Mouse (Mus musculus) heart, embryonic 11.5 days (tissue): Measurements from ENCODE around the gene Lrrc57. TPM values are rescaled to one million over a fixed set of nuclear protein-coding genes. Genes with fewer than 3 reads are reported as not detected.

Source experiments
- ATAC-seq: fragments of 200-750 bp; cut with Nextera tagmentation; replicated peaks from 2 replicates; pipeline ENCODE4 v1.8.0; 2017; ENCODE audit warnings: moderate library complexity; ENCODE audit not compliant: insufficient number of reproducible peaks, low FRiP score, low TSS enrichment
- H3K27ac ChIP-seq: fragments of 300-500 bp; sonication (generic); 2 replicates; pipeline ENCODE4 v1.5.1; 2014; ENCODE audit warnings: mild to moderate bottlenecking, low read depth, low read length
- H3K27me3 ChIP-seq: fragments of 300-500 bp; sonication (generic); 2 replicates; pipeline ENCODE4 v1.6.1; 2014; ENCODE audit warnings: mild to moderate bottlenecking, low read length, mixed read lengths; ENCODE audit not compliant: control insufficient read depth, insufficient read depth
- H3K36me3 ChIP-seq: fragments of 300-500 bp; sonication (generic); 2 replicates; pipeline ENCODE4 v1.6.1; 2014; ENCODE audit warnings: mild to moderate bottlenecking, low read length, moderate library complexity, mixed read lengths; ENCODE audit not compliant: control insufficient read depth, insufficient read depth
- H3K4me1 ChIP-seq: fragments of 300-500 bp; sonication (generic); 2 replicates; pipeline ENCODE4 v1.6.1; 2014; ENCODE audit warnings: low read length; ENCODE audit not compliant: control insufficient read depth, insufficient read depth
- H3K4me2 ChIP-seq: fragments of 300-500 bp; sonication (generic); 2 replicates; pipeline ENCODE4 v1.6.1; 2014; ENCODE audit warnings: mild to moderate bottlenecking, moderate library complexity
- H3K4me3 ChIP-seq: fragments of 300-500 bp; sonication (generic); 2 replicates; pipeline ENCODE4 v1.5.1; 2014; ENCODE audit warnings: low read depth, low read length
- H3K9ac ChIP-seq: fragments of 300-500 bp; sonication (generic); 2 replicates; pipeline ENCODE4 v1.6.1; 2014; ENCODE audit warnings: mild to moderate bottlenecking, low read depth, low read length, moderate library complexity
- H3K9me3 ChIP-seq: fragments of 300-500 bp; sonication (generic); replicated peaks from 2 replicates; pipeline ENCODE4 v1.6.1; 2016; ENCODE audit warnings: low read length; ENCODE audit not compliant: control insufficient read depth
- WGBS: fragments of 180-500 bp; shearing (Covaris S2); extraction: QIAGEN DNeasy Blood & Tissue Kit; methylation state at CpG from one replicate; pipeline ENCODE4 v1.1.7; 2014; ENCODE audit not compliant: insufficient replicate concordance; 5-methylcytosine and 5-hydroxymethylcytosine counted together
- polyA plus RNA-seq: library from polyadenylated mRNA; unstranded; fragments of >200 nt; fragmentation: Nextera tagmentation; extraction: Ambion mirVana; gene quantifications from 2 replicates; pipeline ENCODE4 v1.2.1, GENCODE M21; 2014

Gene Lrrc57
- polyA plus RNA-seq, 1 experiment from 2014 or later = 19.1 TPM

DNA sequence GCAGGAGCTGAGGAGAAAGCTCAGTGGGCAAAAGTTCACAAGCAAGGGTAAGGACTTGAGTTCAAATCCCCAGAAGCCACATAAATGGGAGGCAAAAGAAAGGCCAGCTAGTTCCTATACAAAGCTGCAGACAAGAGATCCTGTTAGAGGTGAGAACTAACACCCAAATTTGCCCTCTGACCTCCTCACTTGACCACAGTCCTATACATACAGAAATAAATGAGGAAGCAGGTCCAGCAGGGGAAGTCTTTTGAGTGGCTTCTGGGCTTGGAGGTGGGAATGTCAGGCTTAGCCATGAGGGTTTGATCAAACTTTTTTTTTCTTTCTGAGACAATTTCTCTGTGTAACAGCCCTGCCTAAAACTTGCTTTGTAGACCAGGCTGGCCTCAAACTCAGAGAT, 13.6 kb upstream of the Lrrc57 start:
- Histone ChIP-seq H3K4me3 (no peak overlapping the region), H3K9me3 (no peaks in the 10 kb centered on the region), H3K27me3 (no peaks in the 10 kb centered on the region), H3K4me1 (no peaks in the 10 kb centered on the region), H3K4me2 (no peak overlapping the region), H3K36me3 (peaks cover 8% of the 10 kb centered on the region), H3K27ac (no peak overlapping the region), H3K9ac (no peak overlapping the region)
- ATAC-seq = no peak

DNA sequence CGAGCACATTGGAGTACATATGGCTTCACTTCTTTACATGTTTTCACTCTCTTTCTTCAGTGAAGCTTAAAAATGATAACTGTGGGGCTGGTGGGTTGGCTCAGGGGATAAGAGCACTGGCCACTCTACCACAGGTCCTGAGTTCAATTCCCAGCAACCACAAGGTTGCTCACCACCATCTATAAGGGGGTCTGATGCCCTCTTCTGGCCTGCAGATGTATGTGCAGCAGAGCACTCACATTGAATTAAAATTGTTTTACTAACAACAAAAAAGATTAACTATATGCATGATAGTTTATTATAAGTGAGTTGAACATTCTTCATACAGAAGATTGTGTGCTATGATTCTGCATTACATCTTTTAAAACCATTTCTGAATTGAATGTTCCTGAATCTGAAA, 10.2 kb upstream of the Lrrc57 start:
- no peak for ATAC-seq
- H3K27me3 ChIP-seq = no peaks in the 10 kb centered on the region
- H3K36me3 ChIP-seq = peaks cover 11% of the 10 kb centered on the region
- H3K4me3 ChIP-seq = no peak overlapping the region
- 97% methylated on average over 1 of the region's 1 CpGs for WGBS
- no peaks in the 10 kb centered on the region for H3K4me1 ChIP-seq
- H3K9me3 ChIP-seq = no peaks in the 10 kb centered on the region
- no peak overlapping the region for H3K4me2 ChIP-seq
- H3K9ac ChIP-seq = no peak overlapping the region
- no peak overlapping the region for H3K27ac ChIP-seq

DNA sequence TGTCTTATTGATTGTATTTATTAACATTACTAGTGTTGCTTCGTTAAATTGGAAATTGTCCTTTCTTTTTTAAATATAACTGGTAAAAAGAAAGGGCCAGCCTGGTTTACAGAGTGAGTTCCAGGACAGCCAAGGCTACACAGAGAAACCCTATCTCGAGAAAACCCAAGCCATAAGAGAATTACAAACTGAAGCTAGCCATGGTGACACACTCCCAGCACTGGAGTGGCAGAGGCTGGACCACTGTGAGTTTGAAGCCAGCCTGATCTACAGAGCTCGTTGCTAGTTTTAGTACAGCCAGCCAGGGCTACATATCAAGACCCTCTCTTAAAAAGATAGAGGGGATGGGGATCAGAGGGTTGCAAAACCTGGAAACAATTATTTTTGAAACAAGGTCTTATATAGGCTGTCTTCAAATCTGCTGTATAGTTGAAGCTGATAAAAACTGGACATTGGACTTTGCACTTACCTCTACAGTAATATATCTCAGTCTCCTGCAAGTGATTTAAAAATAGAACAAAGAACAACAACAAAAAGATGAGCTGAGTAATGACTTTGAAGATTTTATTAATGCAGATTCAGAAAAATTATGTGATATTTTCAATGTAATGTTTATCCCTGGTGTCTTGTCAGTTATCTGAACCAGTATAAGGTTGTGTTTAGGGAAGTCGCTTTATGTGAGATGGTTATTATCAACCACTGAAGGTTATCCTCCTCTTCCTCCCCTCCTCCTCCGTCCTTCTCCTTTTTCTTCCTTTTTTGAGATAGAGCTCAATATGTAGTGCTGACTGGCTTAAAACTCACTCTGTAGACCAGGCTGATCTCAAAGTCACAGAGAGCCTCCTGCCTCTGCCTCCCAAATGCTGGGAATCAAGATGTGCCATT, 7.2 kb upstream of the Lrrc57 start:
- no peaks in the 10 kb centered on the region for H3K9me3 ChIP-seq
- ATAC-seq = no peak
- no peak overlapping the region for H3K4me3 ChIP-seq
- 85% methylated on average over 5 of the region's 5 CpGs for WGBS
- no peak overlapping the region for H3K9ac ChIP-seq
- no peak overlapping the region for H3K4me2 ChIP-seq
- no peak overlapping the region for H3K27ac ChIP-seq
- H3K27me3 ChIP-seq = no peaks in the 10 kb centered on the region
- peaks cover 17% of the 10 kb centered on the region for H3K36me3 ChIP-seq
- H3K4me1 ChIP-seq = no peaks in the 10 kb centered on the region

- Histone ChIP-seq H3K36me3 (no peaks in the 10 kb centered on the region), H3K4me2 (no peak overlapping the region), H3K27me3 (no peaks in the 10 kb centered on the region), H3K9me3 (no peaks in the 10 kb centered on the region), H3K4me3 (no peak overlapping the region), H3K27ac (no peak overlapping the region), H3K9ac (no peak overlapping the region), H3K4me1 (peaks cover 13% of the 10 kb centered on the region)
- WGBS = 71% methylated on average over 6 of the region's 6 CpGs
- no peak for ATAC-seq
These were observed 3.2 kb downstream of the Lrrc57 start for GRCm38 (mm10) chr2:120606021-120606690.

DNA sequence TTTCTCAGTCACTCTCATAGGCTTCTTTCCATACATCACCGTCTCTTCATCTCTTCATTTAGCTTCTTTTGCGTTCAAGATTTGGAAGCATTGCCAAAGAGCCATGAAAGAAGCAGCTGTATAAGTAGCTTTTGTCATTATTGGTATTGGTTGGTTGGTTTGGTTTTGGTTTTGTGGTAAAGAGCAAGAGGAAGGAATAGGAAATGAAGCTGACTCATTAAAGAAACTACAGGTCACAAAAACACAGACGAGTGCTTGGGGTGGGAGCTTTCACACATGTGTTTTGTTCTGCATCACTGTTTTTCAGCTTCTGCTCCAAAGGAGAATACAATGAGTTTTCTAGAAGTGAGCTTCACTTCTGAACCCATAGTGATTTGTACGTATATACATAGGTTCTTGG, 9.8 kb downstream of the Lrrc57 start:
- 84% methylated on average over 4 of the region's 4 CpGs for WGBS
- no peak for ATAC-seq
- Histone ChIP-seq H3K9me3 (no peaks in the 10 kb centered on the region), H3K36me3 (peaks cover 21% of the 10 kb centered on the region), H3K27me3 (no peaks in the 10 kb centered on the region), H3K4me2 (no peak overlapping the region), H3K4me1 (no peaks in the 10 kb centered on the region), H3K27ac (no peak overlapping the region), H3K4me3 (no peak overlapping the region), H3K9ac (no peak overlapping the region)

DNA sequence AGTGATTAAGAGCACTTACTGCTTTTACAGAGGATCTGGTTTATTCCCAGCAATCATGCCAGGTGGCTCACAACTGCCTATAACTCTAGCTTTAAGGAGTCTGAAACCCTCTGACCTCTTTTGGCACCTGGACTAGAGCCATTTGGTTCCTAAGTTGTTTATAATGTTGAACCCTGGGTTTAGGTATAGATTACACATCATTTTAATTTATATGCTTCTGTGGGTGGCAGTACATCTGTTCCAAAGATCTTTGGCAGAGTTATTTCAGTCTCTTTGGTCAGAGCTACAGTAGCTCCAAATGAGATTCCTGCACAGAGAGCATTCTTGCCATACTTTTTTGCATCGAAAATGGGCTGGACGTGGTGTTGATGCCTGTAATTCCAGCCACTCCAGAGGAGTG, 11.6 kb downstream of the Lrrc57 start:
- H3K4me3 ChIP-seq = no peak overlapping the region
- H3K36me3 ChIP-seq = peaks cover 21% of the 10 kb centered on the region
- WGBS = 82% methylated on average over 2 of the region's 2 CpGs

GRCm38 (mm10) chr2:120592227-120592626, 17.1 kb downstream of the Lrrc57 start:
- H3K27me3 ChIP-seq = no peaks in the 10 kb centered on the region
- WGBS = 93% methylated on average over 1 of the region's 1 CpGs

More for the DNA sequence above, 11.6 kb downstream of the Lrrc57 start:
- Histone ChIP-seq H3K9ac (no peak overlapping the region), H3K27ac (no peak overlapping the region), H3K9me3 (no peaks in the 10 kb centered on the region), H3K4me2 (no peak overlapping the region), H3K27me3 (no peaks in the 10 kb centered on the region), H3K4me1 (no peaks in the 10 kb centered on the region)
- no peak for ATAC-seq

GRCm38 (mm10) chr2:120589759-120590158, 19.6 kb downstream of the Lrrc57 start:
- no peak overlapping the region for H3K9ac ChIP-seq
- WGBS = 83% methylated on average over 5 of the region's 5 CpGs
- no peaks in the 10 kb centered on the region for H3K27me3 ChIP-seq
- no peak overlapping the region for H3K27ac ChIP-seq
- H3K9me3 ChIP-seq = no peaks in the 10 kb centered on the region
- no peaks in the 10 kb centered on the region for H3K4me1 ChIP-seq
- H3K36me3 ChIP-seq = peaks cover 14% of the 10 kb centered on the region
- H3K4me3 ChIP-seq = no peak overlapping the region
- H3K4me2 ChIP-seq = no peak overlapping the region
- no peak for ATAC-seq

More at GRCm38 (mm10) chr2:120592227-120592626, 17.1 kb downstream of the Lrrc57 start:
- Histone ChIP-seq H3K9ac (no peak overlapping the region), H3K4me2 (no peak overlapping the region), H3K36me3 (peaks cover 18% of the 10 kb centered on the region), H3K4me1 (no peaks in the 10 kb centered on the region), H3K4me3 (no peak overlapping the region), H3K27ac (no peak overlapping the region), H3K9me3 (no peaks in the 10 kb centered on the region)
- ATAC-seq = no peak
